13 mouse cellular contexts compared by ENCODE assay signal in genomic region chr7:65611298-65611697, GRCm38 (mm10).
"Had no signal": no experiment of that assay in that cellular context is flagged by ENCODE, and none has a peak within 500 bp of the region (broad histone marks: within the 10 kb centered on the region; RNA-seq: fewer than 3 reads in every experiment).

No protein-coding gene starts in this region.

- H3K36me3 ChIP-seq: limb, embryonic 10.5 days; midbrain, embryonic 15.5 days; neural tube, embryonic 12.5 days; stomach, embryonic 15.5 days had no signal

- H3K27me3 ChIP-seq: midbrain, embryonic 15.5 days; neural tube, embryonic 12.5 days; stomach, embryonic 15.5 days had no signal

- H3K4me1 ChIP-seq: megakaryocyte, embryonic 14.5 days; midbrain, embryonic 15.5 days; neural tube, embryonic 12.5 days; stomach, embryonic 15.5 days had no signal

- ATAC-seq: midbrain, embryonic 15.5 days had no signal

- DNase-seq: kidney, adult 8-10 months; kidney, postnatal 25 days; lung, embryonic 14.5 days; lung, postnatal 10 days; lung, postnatal 4 days; right cerebral cortex, postnatal 4 days; thymus, adult 2 months; thymus, postnatal 25 days had no signal

- H3K27ac ChIP-seq: limb, embryonic 10.5 days; midbrain, embryonic 15.5 days; neural tube, embryonic 12.5 days; stomach, embryonic 15.5 days had no signal

- H3K4me3 ChIP-seq: limb, embryonic 10.5 days; megakaryocyte, embryonic 14.5 days; midbrain, embryonic 15.5 days; neural tube, embryonic 12.5 days; stomach, embryonic 15.5 days had no signal
